Mouse (Mus musculus) spleen, adult 2 months (tissue): Measurements from ENCODE around the gene Capn15.

Experiments
- CTCF ChIP-seq: fragments of 200-500 bp; IDR thresholded peaks from 2 replicates; pipeline ENCODE4 v1.5.1; 2011; ENCODE audit warnings: mild to moderate bottlenecking, inconsistent platforms; ENCODE audit not compliant: insufficient read depth, insufficient read length, insufficient replicate concordance; ENCODE audit errors: extremely low read depth
- POLR2A ChIP-seq: fragments of 200-500 bp; IDR thresholded peaks from 2 replicates; pipeline ENCODE4 v1.6.1; 2011; ENCODE audit warnings: low read depth, low read length, inconsistent platforms

GRCm38 (mm10) chr17:26004711-26005110, 19.1 kb upstream of the Capn15 start:
- TF ChIP-seq CTCF (no peak), POLR2A (no peak)
